Mouse (Mus musculus) heart, adult 8-10 months (tissue): ENCODE measurements around the gene Gm4779. TPM values are rescaled to one million over a fixed set of nuclear protein-coding genes. Genes with fewer than 3 reads are reported as not detected.
"Not testable (repeated sequence)": the region's sequence is repeated elsewhere in the genome, so short reads cannot be mapped to it uniquely, and the experiment has no call there.

Source experiments
- DNase-seq: peaks from one replicate; pipeline ENCODE4 v3.0.0; 2022; ENCODE audit warnings: low spot score
- total RNA-seq, 4 experiments: library from RNA; stranded (reverse); gene quantifications; 2 replicates each; pipeline ENCODE4 v1.2.4; 2022

The Gm4779 gene
- not detected for total RNA-seq

DNA sequence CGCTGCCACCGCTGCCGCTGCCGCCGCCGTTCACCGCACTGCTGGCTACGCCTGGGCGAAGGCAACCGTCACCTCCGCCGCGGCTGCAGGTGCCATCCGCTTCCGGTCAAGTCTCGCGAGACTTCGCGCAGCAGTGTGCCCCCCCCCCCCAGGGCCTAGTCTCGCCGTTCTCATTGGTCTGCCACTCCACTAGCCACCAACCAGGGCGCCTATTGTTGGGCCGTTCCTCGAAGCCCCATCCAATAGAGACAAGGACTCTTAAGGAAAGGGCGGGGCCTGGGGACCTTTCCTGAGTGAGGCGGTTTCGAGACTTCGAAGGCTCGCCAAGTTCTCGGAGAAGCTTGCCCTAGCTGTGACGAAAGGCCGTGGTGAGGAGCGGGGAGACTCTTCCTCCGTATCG is at the start of gene Gm4779, which contains the start of gene 8030474K03Rik:
Gene Gm4779, minus strand, starts transcription at position 82 of the 400 bp plus-strand sequence.
Gene 8030474K03Rik, plus strand, starts transcription at position 315 of the 400 bp plus-strand sequence.
- no peak for DNase-seq

DNA sequence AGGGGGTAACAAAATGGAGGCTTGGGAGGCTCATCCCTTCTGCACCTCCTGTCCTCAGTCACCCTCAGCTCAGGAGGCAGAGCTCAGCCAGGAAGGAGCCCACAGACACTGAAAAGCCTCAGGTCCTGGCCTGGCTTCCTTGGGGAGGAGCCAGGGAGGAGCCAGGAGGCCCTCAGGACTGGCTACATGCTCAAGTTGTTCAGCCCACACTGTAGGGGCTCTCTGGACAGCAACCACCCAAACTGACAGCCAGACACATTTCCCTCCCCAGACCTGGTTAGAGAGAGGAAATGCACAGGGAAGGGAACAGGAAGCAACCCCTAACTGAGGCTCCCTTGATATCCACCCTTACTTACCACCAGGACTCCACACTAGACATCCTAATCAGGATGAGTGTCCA is 25.8 kb upstream of the Gm4779 start:
- not testable (repeated sequence) for DNase-seq

GRCm38 (mm10) chrX:101819163-101819562 is 24.9 kb upstream of the Gm4779 start:
- no peak for DNase-seq

- no peak for DNase-seq
These were observed 17.5 kb upstream of the Gm4779 start for GRCm38 (mm10) chrX:101811750-101812149.

GRCm38 (mm10) chrX:101805512-101805911 is 11.3 kb upstream of the Gm4779 start:
- DNase-seq, result no peak

DNA sequence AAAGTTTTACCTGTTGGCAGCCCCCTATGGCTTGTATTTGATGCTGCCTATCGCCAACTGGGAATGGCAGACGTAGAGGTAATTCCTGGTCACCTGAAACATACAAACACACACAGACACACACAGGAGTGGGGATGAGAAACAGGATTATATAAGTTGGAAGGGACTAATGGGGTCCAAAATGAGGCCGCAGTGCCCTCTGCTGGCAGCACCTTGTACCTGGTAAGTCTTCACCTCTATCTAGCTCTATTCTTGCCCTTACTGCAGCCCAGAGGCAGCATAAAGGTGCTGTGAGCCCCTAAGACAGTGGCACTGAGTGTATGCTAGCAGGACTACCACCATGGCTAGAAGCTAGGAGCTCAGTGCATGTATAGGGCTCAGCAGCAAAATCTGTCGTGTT is 2.7 kb downstream of the Gm4779 start:
- no peak for DNase-seq

DNA sequence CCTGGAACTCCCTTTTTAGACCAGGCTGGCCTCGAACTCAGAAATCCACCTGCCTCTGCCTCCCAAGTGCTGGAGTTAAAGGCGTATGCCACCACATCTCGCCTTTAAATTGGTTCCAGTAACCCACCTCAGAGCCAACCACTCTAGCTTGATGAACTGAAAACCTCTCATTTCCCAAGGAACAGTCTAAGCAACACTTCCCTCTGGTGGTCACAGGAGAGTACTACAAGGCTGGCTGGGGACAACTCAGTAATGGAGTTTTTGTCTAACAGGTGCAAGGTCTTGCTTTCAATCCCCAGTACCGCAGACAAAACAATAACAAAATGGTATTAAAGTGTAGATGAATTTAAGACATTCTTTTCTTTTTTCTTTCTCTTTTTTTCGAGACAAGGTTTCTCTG is 22.2 kb downstream of the Gm4779 start:
- peak; percentile 26 for DNase-seq

DNA sequence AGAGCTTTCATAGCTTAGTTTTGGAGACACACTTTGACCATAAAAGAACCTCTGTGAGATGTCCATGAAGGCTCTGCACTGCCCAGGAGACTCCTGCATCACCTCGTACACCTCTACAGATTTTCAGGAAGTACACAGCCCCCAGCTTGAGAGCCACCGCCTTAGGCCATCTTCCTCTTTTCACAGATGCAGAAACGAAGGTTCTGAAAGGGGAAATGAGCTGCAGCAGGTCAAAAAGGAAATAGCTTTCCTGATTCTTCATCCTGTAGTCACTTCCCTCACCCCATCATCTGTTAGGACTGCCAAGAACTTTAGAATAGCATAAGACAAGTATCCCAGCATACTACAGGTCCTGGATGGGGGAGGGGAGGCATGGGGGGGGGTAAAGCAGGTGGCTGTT is 23.9 kb downstream of the Gm4779 start:
- no peak for DNase-seq

DNA sequence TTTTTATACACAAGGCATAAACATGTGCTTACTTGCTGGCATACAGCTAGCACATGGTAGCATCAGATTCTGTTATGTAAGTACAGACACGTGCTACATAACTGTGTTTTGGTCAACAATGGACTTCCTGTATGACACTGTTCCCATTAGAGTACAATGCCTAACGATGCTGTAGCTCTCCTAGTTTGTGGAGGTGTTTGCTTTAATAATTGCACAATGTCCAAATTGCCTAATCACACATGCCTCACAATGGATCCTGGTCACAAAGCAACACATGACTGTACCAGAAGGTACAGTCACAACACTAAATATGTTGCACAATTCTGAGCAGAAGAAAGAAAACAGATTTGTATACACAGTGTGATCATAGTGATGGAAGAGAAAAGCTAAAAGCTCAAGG is 24.7 kb downstream of the Gm4779 start:
- DNase-seq, result no peak

- no peak for DNase-seq
These were observed 26.9 kb downstream of the Gm4779 start for GRCm38 (mm10) chrX:101767280-101767679.

DNA sequence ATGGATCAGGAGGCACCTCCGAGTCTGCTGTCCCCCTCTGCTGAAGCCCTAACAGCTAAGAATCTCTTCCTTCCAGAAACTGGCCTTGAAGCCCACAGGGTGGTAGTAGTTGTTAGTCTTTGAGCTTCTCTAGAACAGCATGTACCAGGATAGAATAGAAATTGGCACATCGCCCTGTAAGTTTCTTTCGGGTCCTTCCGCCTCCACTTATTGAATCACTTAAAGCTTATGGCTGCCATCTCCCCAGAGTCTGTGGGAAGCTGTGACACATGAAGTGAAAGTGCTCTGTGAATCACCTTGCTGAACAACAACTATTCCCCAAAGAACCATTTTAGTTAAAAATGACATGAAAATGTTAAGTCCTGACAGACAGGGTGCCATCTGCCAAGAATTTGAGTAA is 29.1 kb downstream of the Gm4779 start:
- DNase-seq, result no peak

- DNase-seq, result no peak
These were observed 29.6 kb downstream of the Gm4779 start for GRCm38 (mm10) chrX:101764621-101765020.

DNA sequence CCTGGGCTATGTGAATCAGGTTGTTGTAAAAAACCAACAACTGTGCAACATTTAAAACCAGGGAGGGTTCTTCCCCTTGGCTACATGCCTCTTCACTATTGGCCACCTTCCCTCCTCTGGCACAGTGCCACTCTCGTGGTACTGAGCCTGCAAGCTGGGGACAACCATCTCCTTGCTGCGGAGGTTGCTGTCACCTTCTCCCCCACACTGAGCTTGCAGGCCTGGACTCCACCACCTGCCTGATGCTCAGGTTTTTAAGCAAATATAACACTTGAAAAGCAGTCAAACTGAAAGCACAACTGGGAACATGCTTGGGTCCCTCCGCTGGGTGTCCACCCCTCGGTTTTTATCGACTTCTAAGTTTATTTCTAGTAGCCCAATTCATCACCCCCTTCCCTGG is 39.7 kb downstream of the Gm4779 start:
- no peak for DNase-seq

DNA sequence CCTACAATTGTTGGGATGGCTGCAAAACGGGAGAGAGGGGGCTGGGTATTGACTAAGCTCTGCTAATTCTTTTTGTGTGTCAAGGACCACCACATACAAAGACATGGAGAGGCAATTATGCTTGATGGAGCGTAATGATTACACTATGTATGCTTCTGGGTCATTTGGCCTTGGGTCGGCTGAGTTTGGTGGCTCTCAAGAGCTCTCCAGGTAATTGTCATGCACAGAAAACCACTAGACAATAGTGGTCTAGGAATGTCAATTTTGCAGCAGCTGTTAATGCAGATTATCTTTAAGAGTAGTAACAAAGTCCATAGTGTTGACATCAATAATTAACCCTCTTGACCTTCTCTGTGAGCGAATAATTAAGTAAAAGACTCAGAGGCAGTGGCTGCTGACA is 44.1 kb downstream of the Gm4779 start:
- DNase-seq, result no peak

DNA sequence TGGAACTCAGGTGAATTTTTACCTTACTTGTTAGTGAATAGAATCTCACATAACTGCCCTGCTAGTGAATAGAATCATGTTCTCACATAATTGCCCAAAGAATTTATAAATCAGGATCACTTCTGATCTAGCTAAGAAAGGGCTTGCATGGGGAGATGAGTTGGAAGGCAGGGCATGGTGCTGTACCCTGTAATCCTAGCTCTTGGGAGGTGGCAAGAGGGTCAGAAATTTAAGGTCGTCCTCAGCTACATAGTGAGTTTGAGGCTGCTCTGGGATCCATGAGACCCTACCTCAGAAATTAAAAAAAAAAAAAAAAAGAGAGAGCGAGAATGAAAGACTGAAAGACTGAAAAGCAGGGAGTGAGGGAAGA is 53.2 kb downstream of the Gm4779 start:
- DNase-seq, result no peak

DNA sequence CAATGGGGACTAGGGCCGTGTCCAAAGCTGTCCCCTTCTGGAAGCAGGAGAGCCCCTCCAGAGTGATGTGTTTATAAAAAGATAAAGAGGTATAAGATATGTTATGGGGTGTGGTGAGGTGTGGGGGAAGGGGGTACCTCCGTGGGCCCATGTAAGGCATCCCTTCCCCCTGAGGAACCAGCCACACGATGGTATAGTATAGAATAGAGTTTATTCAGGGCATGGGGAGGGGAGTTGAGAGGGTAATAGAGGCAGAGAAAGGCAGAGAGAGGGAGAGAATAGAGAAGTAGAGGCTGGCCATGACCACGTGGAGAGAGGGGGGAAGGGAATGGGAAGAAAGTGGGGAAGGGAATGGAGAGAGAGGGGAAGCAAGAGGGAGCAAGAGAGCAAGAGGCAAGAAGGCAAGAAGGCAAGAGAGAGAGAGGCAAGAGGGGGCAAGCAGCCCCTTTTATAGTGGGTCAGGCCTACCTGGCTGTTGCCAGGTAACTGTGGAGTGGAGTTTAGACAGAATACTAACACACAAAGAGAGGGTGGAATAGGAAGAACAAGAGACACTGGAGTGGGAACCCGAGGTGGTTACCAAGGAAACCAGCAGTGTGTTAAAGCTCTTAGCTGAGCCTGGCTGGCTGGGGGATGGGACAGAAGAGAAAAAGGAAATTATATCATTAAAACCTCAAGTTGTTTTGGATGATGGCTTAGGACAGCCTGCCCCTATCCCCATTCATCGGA is 53.7 kb downstream of the Gm4779 start:
- no peak for DNase-seq

Other genes starting within 250 kb of the Gm4779 start
- 10 to 100 TPM; 53.6 to 66.9 (median 60.0) TPM for gene Ogt, start 154.4 kb downstream of the Gm4779 start, total RNA-seq
- gene Cxcr3, start 60.2 kb downstream of the Gm4779 start, total RNA-seq, result under 1 TPM in 1 of 4 experiments, not detected in 3; 0.26 TPM
- gene 8030474K03Rik, start 233 bp upstream of the Gm4779 start, total RNA-seq, result under 1 TPM in 1 of 4 experiments, not detected in 3; 0.17 TPM
- gene Nhsl2, start 55.0 kb upstream of the Gm4779 start, total RNA-seq, result 1 to 10 TPM; 3.2 to 4.3 (median 3.8) TPM